Mouse (Mus musculus): ENCODE measurements around the gene Ier2. TPM values are rescaled to one million over a fixed set of nuclear protein-coding genes. Genes with fewer than 3 reads are reported as not detected.
A peak's percentile ranks its signal among the peaks of the same experiment; 100 is the strongest.

Ier2 gene
- polyA plus RNA-seq, 1 experiment from 2014 or later: 46.5 TPM

- ATAC-seq (replicated peaks; ENCODE audit: low FRiP score): peak; percentile 32
- Histone ChIP-seq H3K4me2 (peak overlapping the region; percentile 97), H3K4me3 (ENCODE audit: low read depth, low read length) (peak overlapping the region; percentile 87), H3K9me3 (ENCODE audit: control insufficient read depth, low read length) (no peaks in the 10 kb centered on the region), H3K4me1 (replicated peaks; ENCODE audit: control insufficient read depth, insufficient read depth, low read length) (peaks cover 48% of the 10 kb centered on the region), H3K9ac (ENCODE audit: low read depth, low read length) (peak overlapping the region; percentile 96), H3K27ac (ENCODE audit: low read depth, low read length) (peak overlapping the region; percentile 95), H3K36me3 (ENCODE audit: control insufficient read depth, insufficient read depth, low read length) (no peaks in the 10 kb centered on the region), H3K27me3 (replicated peaks; ENCODE audit: control insufficient read depth, insufficient read depth, low read length) (no peaks in the 10 kb centered on the region)
- DNase-seq (ENCODE audit: low spot score): peak; percentile 78
- under 1% methylated on average over 24 of the region's 24 CpGs for WGBS
Observed at GRCm38 (mm10) chr8:84661458-84661871, 1.2 kb downstream of the Ier2 start.

DNA sequence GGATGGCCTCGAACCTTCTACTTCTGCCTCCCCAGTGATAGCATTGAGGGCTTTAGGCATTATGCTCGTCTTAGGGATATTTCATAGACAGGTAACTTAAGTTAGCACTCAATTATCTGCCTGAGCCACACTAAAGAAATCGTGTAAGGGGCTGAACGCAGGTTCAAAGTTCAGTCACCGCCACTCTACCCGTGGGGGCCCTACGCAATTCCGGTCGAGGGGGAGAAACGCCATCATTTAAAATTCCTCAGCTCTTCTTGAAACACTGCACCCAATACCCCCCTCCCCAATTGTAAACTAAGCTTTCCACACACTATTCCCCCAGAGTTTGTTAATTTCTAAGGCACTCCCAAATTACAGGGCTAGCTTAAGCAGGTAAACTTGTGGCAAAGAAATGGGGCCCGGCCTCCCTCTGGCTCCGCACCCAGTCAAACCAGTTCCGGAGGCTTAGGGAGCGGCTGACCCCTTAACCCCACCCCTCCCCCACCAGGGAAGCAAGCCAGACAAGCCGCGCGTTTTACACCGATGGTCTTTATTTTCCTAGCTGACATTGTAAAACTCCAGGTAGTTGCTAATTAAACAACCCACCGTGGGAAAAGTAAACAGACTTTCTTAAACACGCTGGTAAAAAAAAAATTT is 1.7 kb downstream of the Ier2 start:
- H3K4me1 ChIP-seq (replicated peaks; ENCODE audit: control insufficient read depth, insufficient read depth, low read length): peaks cover 49% of the 10 kb centered on the region

GRCm38 (mm10) chr8:84659936-84660818 is 2.5 kb downstream of the Ier2 start:
- DNase-seq (ENCODE audit: low spot score) (peak; percentile 76), ATAC-seq (replicated peaks; ENCODE audit: low FRiP score) (no peak)
- H3K4me1 ChIP-seq (replicated peaks; ENCODE audit: control insufficient read depth, insufficient read depth, low read length): peaks cover 51% of the 10 kb centered on the region
- H3K4me3 ChIP-seq (ENCODE audit: low read depth, low read length): peak overlapping the region; percentile 87
- H3K27ac ChIP-seq (ENCODE audit: low read depth, low read length): peak overlapping the region; percentile 95
- H3K9me3 ChIP-seq (ENCODE audit: control insufficient read depth, low read length): no peaks in the 10 kb centered on the region
- peak overlapping the region; percentile 96 for H3K9ac ChIP-seq (ENCODE audit: low read depth, low read length)
- no peaks in the 10 kb centered on the region for H3K36me3 ChIP-seq (ENCODE audit: control insufficient read depth, insufficient read depth, low read length)
- 2% methylated on average over 33 of the region's 33 CpGs for WGBS
- H3K4me2 ChIP-seq: peak overlapping the region; percentile 97
- no peaks in the 10 kb centered on the region for H3K27me3 ChIP-seq (replicated peaks; ENCODE audit: control insufficient read depth, insufficient read depth, low read length)

More for the DNA sequence above, 1.7 kb downstream of the Ier2 start:
- Histone ChIP-seq H3K27me3 (replicated peaks; ENCODE audit: control insufficient read depth, insufficient read depth, low read length) (no peaks in the 10 kb centered on the region), H3K9me3 (ENCODE audit: control insufficient read depth, low read length) (no peaks in the 10 kb centered on the region), H3K4me2 (peak overlapping the region; percentile 97), H3K9ac (ENCODE audit: low read depth, low read length) (peak overlapping the region; percentile 96), H3K27ac (ENCODE audit: low read depth, low read length) (peak overlapping the region; percentile 95), H3K4me3 (ENCODE audit: low read depth, low read length) (peak overlapping the region; percentile 87), H3K36me3 (ENCODE audit: control insufficient read depth, insufficient read depth, low read length) (no peaks in the 10 kb centered on the region)
- DNase-seq (ENCODE audit: low spot score): peak; percentile 64
- under 1% methylated on average over 20 of the region's 20 CpGs for WGBS
- no peak for ATAC-seq (replicated peaks; ENCODE audit: low FRiP score)

DNA sequence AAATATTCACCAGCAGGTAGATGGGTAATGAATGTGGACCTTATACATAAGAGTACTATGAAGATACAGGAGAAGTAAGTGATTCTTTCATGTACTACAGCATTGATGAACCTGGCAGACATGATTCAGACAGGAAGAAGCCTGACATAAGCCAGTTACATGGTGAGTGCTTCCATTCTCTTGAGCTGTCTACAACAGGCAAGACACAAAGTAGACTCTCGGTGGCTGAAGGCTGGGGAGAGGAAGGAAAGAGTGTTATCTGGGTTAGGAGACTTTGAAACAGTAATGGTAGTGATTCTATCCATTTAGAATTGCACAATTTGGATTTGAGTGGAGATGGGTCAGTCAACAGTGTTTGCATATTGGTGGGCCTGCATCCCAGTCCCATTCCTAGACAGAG is 3.7 kb downstream of the Ier2 start:
- ATAC-seq (replicated peaks; ENCODE audit: low FRiP score): no peak
- Histone ChIP-seq H3K4me2 (peak overlapping the region; percentile 97; the same call in 1 of the 2 replicates), H3K27me3 (replicated peaks; ENCODE audit: control insufficient read depth, insufficient read depth, low read length) (no peaks in the 10 kb centered on the region), H3K9ac (ENCODE audit: low read depth, low read length) (no peak overlapping the region), H3K9me3 (ENCODE audit: control insufficient read depth, low read length) (no peaks in the 10 kb centered on the region), H3K4me1 (replicated peaks; ENCODE audit: control insufficient read depth, insufficient read depth, low read length) (peaks cover 56% of the 10 kb centered on the region), H3K36me3 (ENCODE audit: control insufficient read depth, insufficient read depth, low read length) (no peaks in the 10 kb centered on the region), H3K4me3 (ENCODE audit: low read depth, low read length) (no peak overlapping the region), H3K27ac (ENCODE audit: low read depth, low read length) (peak overlapping the region; percentile 95)
- no peak for DNase-seq (ENCODE audit: low spot score)
- WGBS: 33% methylated on average over 1 of the region's 1 CpGs

DNA sequence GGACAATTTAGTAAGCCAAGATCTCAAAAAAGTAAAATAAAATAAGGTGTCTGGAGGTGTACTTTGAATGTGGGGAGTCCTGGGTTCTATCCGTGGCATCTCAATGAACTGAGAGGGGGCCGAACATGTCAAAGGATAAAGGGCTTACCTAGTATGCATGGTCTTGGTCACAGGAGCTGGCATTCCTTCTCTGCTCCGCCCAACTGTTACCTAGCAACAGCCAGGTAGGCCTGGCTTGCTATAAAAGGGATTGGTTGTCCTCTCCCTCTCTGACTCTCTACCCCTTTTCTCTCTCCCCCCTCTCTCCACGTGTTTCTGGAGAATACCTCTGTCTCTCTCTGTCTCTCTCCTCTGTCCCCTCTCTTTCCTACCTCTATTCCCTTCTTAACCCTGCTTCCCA is 5.0 kb downstream of the Ier2 start:
- Histone ChIP-seq H3K27me3 (replicated peaks; ENCODE audit: control insufficient read depth, insufficient read depth, low read length) (no peaks in the 10 kb centered on the region), H3K27ac (ENCODE audit: low read depth, low read length) (peak overlapping the region; percentile 86), H3K4me3 (ENCODE audit: low read depth, low read length) (no peak overlapping the region), H3K36me3 (ENCODE audit: control insufficient read depth, insufficient read depth, low read length) (no peaks in the 10 kb centered on the region), H3K4me2 (peak overlapping the region; percentile 83), H3K9ac (ENCODE audit: low read depth, low read length) (no peak overlapping the region), H3K4me1 (replicated peaks; ENCODE audit: control insufficient read depth, insufficient read depth, low read length) (peaks cover 54% of the 10 kb centered on the region), H3K9me3 (ENCODE audit: control insufficient read depth, low read length) (no peaks in the 10 kb centered on the region)
- no peak for ATAC-seq (replicated peaks; ENCODE audit: low FRiP score)
- no peak for DNase-seq (ENCODE audit: low spot score)
- 51% methylated on average over 4 of the region's 4 CpGs for WGBS

DNA sequence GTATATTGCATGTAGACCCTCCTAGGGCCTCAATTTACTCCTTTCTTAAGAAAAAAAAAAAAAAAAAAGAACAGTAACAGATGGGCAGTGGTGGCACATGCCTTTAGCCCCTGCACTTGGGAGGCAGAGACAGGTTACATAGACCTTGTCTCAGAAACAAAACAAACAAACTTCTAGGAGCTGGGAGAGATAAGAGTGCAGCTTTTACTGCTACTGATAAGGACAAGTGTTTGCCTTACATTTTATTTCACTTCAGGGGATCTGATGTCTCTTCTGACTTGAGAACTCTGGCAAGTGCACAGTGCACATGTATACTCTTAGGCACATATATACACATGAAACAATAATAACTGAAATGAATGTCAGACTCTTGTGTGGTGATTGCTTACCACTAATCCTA is 5.4 kb downstream of the Ier2 start:
- ATAC-seq (replicated peaks; ENCODE audit: low FRiP score): no peak
- no peak for DNase-seq (ENCODE audit: low spot score)
- Histone ChIP-seq H3K4me3 (ENCODE audit: low read depth, low read length) (peak overlapping the region; percentile 46; the same call in 1 of the 2 replicates), H3K9ac (ENCODE audit: low read depth, low read length) (peak overlapping the region; percentile 68), H3K27me3 (replicated peaks; ENCODE audit: control insufficient read depth, insufficient read depth, low read length) (no peaks in the 10 kb centered on the region), H3K4me1 (replicated peaks; ENCODE audit: control insufficient read depth, insufficient read depth, low read length) (peaks cover 54% of the 10 kb centered on the region), H3K9me3 (ENCODE audit: control insufficient read depth, low read length) (no peaks in the 10 kb centered on the region), H3K4me2 (peak overlapping the region; percentile 83), H3K27ac (ENCODE audit: low read depth, low read length) (peak overlapping the region; percentile 86), H3K36me3 (ENCODE audit: control insufficient read depth, insufficient read depth, low read length) (no peaks in the 10 kb centered on the region)

DNA sequence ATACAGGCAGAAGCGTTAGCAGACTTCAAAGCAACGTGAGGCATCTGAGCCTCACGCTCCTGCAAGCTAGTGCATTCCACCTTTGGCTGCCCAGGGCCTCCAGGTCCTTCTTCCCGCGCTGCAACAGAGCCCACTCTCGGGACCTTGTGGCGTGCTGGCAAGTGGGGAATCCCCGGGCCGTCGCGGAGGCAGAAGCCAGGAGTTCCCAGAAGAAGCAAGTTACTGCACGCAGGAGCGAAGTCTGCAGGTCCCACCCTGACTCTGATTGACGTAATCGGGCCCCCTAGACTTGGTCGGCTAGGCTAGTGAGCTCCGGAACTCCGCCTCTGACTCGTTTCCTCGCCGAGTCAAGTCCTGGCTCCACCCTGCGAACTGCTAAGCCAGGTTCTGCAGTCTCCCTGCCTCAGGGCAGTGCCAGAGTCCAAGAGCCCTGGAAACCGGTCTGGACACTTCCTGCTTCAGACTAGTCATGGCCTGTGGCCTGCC is 6.0 kb downstream of the Ier2 start:
- no peaks in the 10 kb centered on the region for H3K9me3 ChIP-seq (ENCODE audit: control insufficient read depth, low read length)
- peaks cover 54% of the 10 kb centered on the region for H3K4me1 ChIP-seq (replicated peaks; ENCODE audit: control insufficient read depth, insufficient read depth, low read length)
- WGBS: under 1% methylated on average over 23 of the region's 23 CpGs
- peak overlapping the region; percentile 46 for H3K4me3 ChIP-seq (ENCODE audit: low read depth, low read length)
- no peaks in the 10 kb centered on the region for H3K36me3 ChIP-seq (ENCODE audit: control insufficient read depth, insufficient read depth, low read length)
- no peaks in the 10 kb centered on the region for H3K27me3 ChIP-seq (replicated peaks; ENCODE audit: control insufficient read depth, insufficient read depth, low read length)
- peak overlapping the region; percentile 83 for H3K4me2 ChIP-seq
- H3K27ac ChIP-seq (ENCODE audit: low read depth, low read length): peak overlapping the region; percentile 86
- peak overlapping the region; percentile 68 for H3K9ac ChIP-seq (ENCODE audit: low read depth, low read length)
- DNase-seq (ENCODE audit: low spot score) (peak; percentile 80), ATAC-seq (replicated peaks; ENCODE audit: low FRiP score) (peak; percentile 73)

GRCm38 (mm10) chr8:84656191-84656525 is 6.5 kb downstream of the Ier2 start:
- no peaks in the 10 kb centered on the region for H3K9me3 ChIP-seq (ENCODE audit: control insufficient read depth, low read length)
- ATAC-seq (replicated peaks; ENCODE audit: low FRiP score) (no peak), DNase-seq (ENCODE audit: low spot score) (peak; percentile 71)
- peak overlapping the region; percentile 83 for H3K4me2 ChIP-seq
- H3K36me3 ChIP-seq (ENCODE audit: control insufficient read depth, insufficient read depth, low read length): no peaks in the 10 kb centered on the region
- 4% methylated on average over 10 of the region's 10 CpGs for WGBS
- no peaks in the 10 kb centered on the region for H3K27me3 ChIP-seq (replicated peaks; ENCODE audit: control insufficient read depth, insufficient read depth, low read length)
- H3K27ac ChIP-seq (ENCODE audit: low read depth, low read length): peak overlapping the region; percentile 86
- H3K9ac ChIP-seq (ENCODE audit: low read depth, low read length): peak overlapping the region; percentile 68
- H3K4me3 ChIP-seq (ENCODE audit: low read depth, low read length): peak overlapping the region; percentile 46
- H3K4me1 ChIP-seq (replicated peaks; ENCODE audit: control insufficient read depth, insufficient read depth, low read length): peaks cover 54% of the 10 kb centered on the region
